Mouse (Mus musculus) intestine, postnatal 0 days (tissue): Measurements from ENCODE around the gene Gm3173. TPM values are rescaled to one million over a fixed set of nuclear protein-coding genes. Genes with fewer than 3 reads are reported as not detected.
"Not testable (repeated sequence)": the region's sequence is repeated elsewhere in the genome, so short reads cannot be mapped to it uniquely, and the experiment has no call there.

Source experiments
- ATAC-seq: fragments of 200-750 bp; cut with Nextera tagmentation; 2 replicates; pipeline ENCODE4 v1.8.0; 2017; ENCODE audit warnings: mild to moderate bottlenecking, moderate TSS enrichment, moderate library complexity
- H3K27ac ChIP-seq: fragments of 300-500 bp; sonication (generic); 2 replicates; pipeline ENCODE4 v1.5.1; 2014; ENCODE audit warnings: mild to moderate bottlenecking, low read depth, low read length, moderate library complexity
- H3K27me3 ChIP-seq: fragments of 300-500 bp; sonication (generic); replicated peaks from 2 replicates; pipeline ENCODE4 v1.6.1; 2014; ENCODE audit warnings: low read length, mixed read lengths; ENCODE audit not compliant: control insufficient read depth, insufficient read depth
- H3K36me3 ChIP-seq: fragments of 300-500 bp; sonication (generic); 2 replicates; pipeline ENCODE4 v1.6.1; 2014; ENCODE audit warnings: mild to moderate bottlenecking, moderate library complexity; ENCODE audit not compliant: control insufficient read depth, insufficient read depth
- H3K4me1 ChIP-seq: fragments of 300-500 bp; sonication (generic); replicated peaks from 2 replicates; pipeline ENCODE4 v1.6.1; 2014; ENCODE audit warnings: antibody characterized with exemption, low read length, mixed read lengths; ENCODE audit not compliant: control insufficient read depth, insufficient read depth
- H3K4me2 ChIP-seq: fragments of 300-500 bp; sonication (generic); replicated peaks from 2 replicates; pipeline ENCODE4 v1.6.1; 2014; ENCODE audit warnings: low read depth, mild to moderate bottlenecking, moderate library complexity
- H3K4me3 ChIP-seq: fragments of 300-500 bp; sonication (generic); 2 replicates; pipeline ENCODE4 v1.5.1; 2014; ENCODE audit warnings: low read depth, low read length
- H3K9ac ChIP-seq: fragments of 300-500 bp; sonication (generic); 2 replicates; pipeline ENCODE4 v1.6.1; 2014; ENCODE audit warnings: mild to moderate bottlenecking, low read depth, low read length
- H3K9me3 ChIP-seq: fragments of 300-500 bp; sonication (generic); 2 replicates; pipeline ENCODE4 v1.6.1; 2016; ENCODE audit warnings: mixed run types; ENCODE audit not compliant: control insufficient read depth
- WGBS: fragments of 180-500 bp; shearing (Covaris S2); extraction: QIAGEN DNeasy Blood & Tissue Kit; methylation state at CpG from one replicate; pipeline ENCODE4 v1.1.7; 2014; 5-methylcytosine and 5-hydroxymethylcytosine counted together
- polyA plus RNA-seq: library from polyadenylated mRNA; unstranded; fragments of >200 nt; fragmentation: Nextera tagmentation; extraction: Ambion mirVana; gene quantifications from 2 replicates; pipeline ENCODE4 v1.2.1, GENCODE M21; 2015

The Gm3173 gene
- polyA plus RNA-seq, 1 experiment from 2014 or later: not detected

GRCm38 (mm10) chr14:4414965-4415835 is 15.6 kb upstream of the Gm3173 start, which contains the start of gene Gm3164:
Gm3164 (plus strand) TSS chr14:4415448.
- not testable (repeated sequence) for H3K36me3 ChIP-seq, H3K4me3 ChIP-seq, H3K27ac ChIP-seq, ATAC-seq, H3K9me3 ChIP-seq, H3K9ac ChIP-seq, H3K4me1 ChIP-seq, H3K27me3 ChIP-seq
- WGBS: 2% methylated on average over 30 of the region's 59 CpGs
- peak within 1 kb of the TSS; percentile 41 for H3K4me2 ChIP-seq

GRCm38 (mm10) chr14:4481445-4481844 is 50.7 kb downstream of the Gm3173 start, which contains the start of gene Gm3182:
Gm3182 (plus strand) TSS chr14:4481745.
- not testable (repeated sequence) for H3K9ac ChIP-seq, H3K4me2 ChIP-seq, ATAC-seq, H3K4me1 ChIP-seq, H3K36me3 ChIP-seq, H3K27ac ChIP-seq, H3K4me3 ChIP-seq, H3K9me3 ChIP-seq, H3K27me3 ChIP-seq
- WGBS: 83% methylated on average over 1 of the region's 2 CpGs

- not testable (repeated sequence) for ATAC-seq, H3K9ac ChIP-seq, H3K4me1 ChIP-seq, H3K27ac ChIP-seq, H3K36me3 ChIP-seq, H3K9me3 ChIP-seq, H3K27me3 ChIP-seq, H3K4me3 ChIP-seq
- peak overlapping the region; percentile 30 for H3K4me2 ChIP-seq
- under 1% methylated on average over 14 of the region's 25 CpGs for WGBS
Measured at GRCm38 (mm10) chr14:4499425-4499824, 68.6 kb downstream of the Gm3173 start.

- not testable (repeated sequence) for H3K4me3 ChIP-seq, H3K4me2 ChIP-seq, H3K27ac ChIP-seq, H3K4me1 ChIP-seq, ATAC-seq, H3K36me3 ChIP-seq, H3K9me3 ChIP-seq, H3K9ac ChIP-seq, H3K27me3 ChIP-seq
- no CpG with 5 or more reads among the region's 2 CpGs for WGBS
Measured at GRCm38 (mm10) chr14:4555105-4555504, 124.3 kb downstream of the Gm3173 start, which contains the start of gene Gm3047. Gm3047 (plus strand) TSS chr14:4555405.

Other genes starting within 250 kb of the Gm3173 start
- gene Gm2974, start 248.4 kb upstream of the Gm3173 start, polyA plus RNA-seq: 0.21 TPM in 1 of 2 replicates, not detected in the other
- not detected in 2 replicates for gene Gm3138, start 181.4 kb upstream of the Gm3173 start, polyA plus RNA-seq
- not detected in 2 replicates for gene Gm3149, start 113.7 kb upstream of the Gm3173 start, polyA plus RNA-seq
- gene 2610042L04Rik, start 96.2 kb upstream of the Gm3173 start, polyA plus RNA-seq: not detected in 2 replicates
- not detected in 2 replicates for gene Gm3159, start 33.5 kb upstream of the Gm3173 start, polyA plus RNA-seq
- gene Gm3164, start 15.5 kb upstream of the Gm3173 start, polyA plus RNA-seq: 0.18 TPM in 1 of 2 replicates, not detected in the other
- gene Gm3182, start 50.8 kb downstream of the Gm3173 start, polyA plus RNA-seq: not detected in 2 replicates
- not detected in 2 replicates for gene Gm3047, start 124.4 kb downstream of the Gm3173 start, polyA plus RNA-seq
- gene Gm8159, start 201.4 kb downstream of the Gm3173 start, polyA plus RNA-seq: not detected in 2 replicates
- gene Gm3239, start 233.2 kb downstream of the Gm3173 start, polyA plus RNA-seq: 0.09 TPM in 1 of 2 replicates, not detected in the other